Mouse (Mus musculus): ENCODE measurements around the gene Sec61g. TPM values are rescaled to one million over a fixed set of nuclear protein-coding genes. Genes with fewer than 3 reads are reported as not detected.

Sec61g gene
- polyA plus RNA-seq, 1 experiment from 2014 or later: 41.1 TPM

GRCm38 (mm10) chr11:16498756-16499680, 9.3 kb downstream of the Sec61g start:
- DNase-seq (ENCODE audit: low spot score): no peak
- H3K9me3 ChIP-seq (ENCODE audit: control insufficient read depth, low read length): no peaks in the 10 kb centered on the region
- no peaks in the 10 kb centered on the region for H3K27me3 ChIP-seq (replicated peaks; ENCODE audit: control insufficient read depth, insufficient read depth, low read length)
- 69% methylated on average over 1 of the region's 1 CpGs for WGBS
- peaks cover 3% of the 10 kb centered on the region; the same call in 1 of the 2 replicates for H3K4me1 ChIP-seq (replicated peaks; ENCODE audit: control insufficient read depth, insufficient read depth, low read length)
- H3K4me2 ChIP-seq: no peak overlapping the region
- ATAC-seq (replicated peaks; ENCODE audit: low FRiP score): no peak
- H3K4me3 ChIP-seq (ENCODE audit: low read depth, low read length): no peak overlapping the region
- peaks cover 5% of the 10 kb centered on the region for H3K36me3 ChIP-seq (ENCODE audit: control insufficient read depth, insufficient read depth, low read length)
- no peak overlapping the region for H3K27ac ChIP-seq (ENCODE audit: low read depth, low read length)
- no peak overlapping the region for H3K9ac ChIP-seq (ENCODE audit: low read depth, low read length)

Other genes starting within 250 kb of the Sec61g start
- 2.4 and 3.7 TPM in 2 replicates for gene Egfr, start 243.7 kb upstream of the Sec61g start, polyA plus RNA-seq (2014; fragmentation: Nextera tagmentation; extraction: Ambion mirVana)